Mouse (Mus musculus) MEL-GATA-1-ER (cell line): ENCODE measurements around the gene Atxn2l.
"Not testable (repeated sequence)": the region's sequence is repeated elsewhere in the genome, so short reads cannot be mapped to it uniquely, and the experiment has no call there.

ENCODE experiments used
- DNase-seq: peaks from one replicate; pipeline ENCODE4 v3.0.0-alpha.2; 2012; ENCODE audit warnings: low read depth; ENCODE audit errors: extremely low read depth

The Atxn2l gene

GRCm38 (mm10) chr7:126491005-126491404 lies 12.2 kb downstream of the Atxn2l start:
- DNase-seq = no peak

- DNase-seq = not testable (repeated sequence)
These were observed 15.4 kb downstream of the Atxn2l start for GRCm38 (mm10) chr7:126487617-126488385.

DNA sequence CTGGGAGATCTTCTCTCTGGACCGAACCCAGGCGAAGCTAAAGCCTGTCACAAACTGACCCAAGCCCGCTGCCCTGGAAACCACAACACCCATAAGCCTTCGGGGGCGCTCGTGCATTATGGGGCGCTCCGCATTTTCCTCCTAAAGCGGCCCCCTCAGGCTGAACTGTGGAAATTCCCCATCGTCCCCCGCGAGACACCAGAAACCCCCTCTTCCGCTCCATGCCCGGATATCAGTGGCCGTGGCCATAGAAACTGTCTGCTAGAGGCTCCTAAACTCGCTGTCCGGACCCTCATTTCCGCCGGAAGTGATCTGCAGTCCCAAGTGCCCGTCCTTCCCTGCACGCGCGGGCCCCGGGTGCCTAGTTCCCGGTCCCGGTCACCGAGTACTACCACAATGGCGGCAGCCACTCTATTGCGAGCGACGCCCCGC lies 16.2 kb downstream of the Atxn2l start, which contains the start of gene Tufm:
TSS of gene Tufm (plus strand) at position 310 of the 432 bp plus-strand sequence.
- DNase-seq = peak; percentile 98

DNA sequence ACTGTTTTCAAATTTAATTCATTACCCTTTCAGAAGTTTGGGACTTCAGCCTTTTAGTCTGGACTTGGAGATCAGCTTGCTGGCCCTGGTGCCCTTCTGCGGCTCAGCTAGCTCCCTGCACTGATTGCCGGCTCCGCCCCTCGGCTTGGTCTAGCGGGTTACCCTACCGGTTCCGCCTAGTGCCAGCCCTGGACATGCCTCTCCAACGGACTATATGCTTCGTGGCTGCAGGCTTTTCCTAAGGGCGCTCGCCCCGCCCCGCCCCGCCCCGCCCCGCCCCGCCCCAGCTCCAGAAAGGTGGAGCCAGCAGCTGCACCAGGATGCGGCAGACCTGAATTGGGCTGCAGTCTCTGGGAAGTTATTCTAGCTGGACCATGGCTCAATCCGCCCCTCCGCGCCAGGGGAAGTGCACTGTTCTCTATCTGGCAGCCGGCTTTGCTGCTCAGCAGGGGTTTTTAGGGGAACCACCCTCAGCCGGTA lies 20.8 kb downstream of the Atxn2l start:
- DNase-seq = peak; percentile 59

DNA sequence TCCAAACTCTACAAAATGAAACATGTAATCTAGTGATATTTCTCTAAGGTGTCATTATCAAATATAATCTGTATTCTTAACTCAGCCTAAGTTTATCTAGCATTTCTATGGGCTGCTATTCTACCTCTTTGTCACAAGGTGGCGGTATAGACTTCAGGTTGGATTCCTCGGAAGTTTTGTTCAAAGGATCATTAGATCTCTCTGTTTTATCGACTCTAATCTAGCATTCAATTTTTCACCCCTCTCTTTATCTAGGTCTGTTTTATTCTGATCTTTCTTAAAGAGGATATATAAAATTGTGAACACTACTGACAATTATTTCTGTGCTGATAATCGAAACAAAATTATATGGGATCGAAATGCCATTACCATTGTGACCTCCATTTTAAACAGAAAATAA lies 21.5 kb downstream of the Atxn2l start:
- no peak for DNase-seq

- DNase-seq = peak; percentile 88
These were observed 28.1 kb downstream of the Atxn2l start, which contains the start of gene Sh2b1 for GRCm38 (mm10) chr7:126474993-126475581. Gene Sh2b1, minus strand, starts transcription at chr7:126475424.

DNA sequence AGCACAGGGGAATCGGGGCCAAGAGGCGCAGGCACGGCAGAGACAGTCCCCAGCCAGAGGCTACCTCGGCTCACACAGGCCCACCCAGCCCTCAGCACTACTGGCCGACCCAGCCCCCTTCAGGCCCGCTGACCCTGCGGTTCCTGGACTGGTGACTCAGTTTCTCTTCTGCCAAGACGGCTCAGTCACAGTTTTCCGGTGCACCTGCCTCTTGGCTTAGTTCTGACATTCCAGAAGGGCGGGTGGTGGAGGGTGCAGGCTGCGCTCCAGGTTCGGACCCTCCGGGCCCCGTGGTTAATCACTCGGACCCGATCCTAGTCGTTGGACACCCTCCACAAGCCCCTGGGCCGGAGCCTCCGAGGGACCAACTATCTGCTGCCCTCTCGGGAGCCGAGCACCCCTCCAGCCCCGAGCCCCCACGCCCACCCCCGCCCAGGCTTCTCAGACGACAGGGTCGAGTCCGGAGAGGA lies 28.7 kb downstream of the Atxn2l start:
- no peak for DNase-seq

DNA sequence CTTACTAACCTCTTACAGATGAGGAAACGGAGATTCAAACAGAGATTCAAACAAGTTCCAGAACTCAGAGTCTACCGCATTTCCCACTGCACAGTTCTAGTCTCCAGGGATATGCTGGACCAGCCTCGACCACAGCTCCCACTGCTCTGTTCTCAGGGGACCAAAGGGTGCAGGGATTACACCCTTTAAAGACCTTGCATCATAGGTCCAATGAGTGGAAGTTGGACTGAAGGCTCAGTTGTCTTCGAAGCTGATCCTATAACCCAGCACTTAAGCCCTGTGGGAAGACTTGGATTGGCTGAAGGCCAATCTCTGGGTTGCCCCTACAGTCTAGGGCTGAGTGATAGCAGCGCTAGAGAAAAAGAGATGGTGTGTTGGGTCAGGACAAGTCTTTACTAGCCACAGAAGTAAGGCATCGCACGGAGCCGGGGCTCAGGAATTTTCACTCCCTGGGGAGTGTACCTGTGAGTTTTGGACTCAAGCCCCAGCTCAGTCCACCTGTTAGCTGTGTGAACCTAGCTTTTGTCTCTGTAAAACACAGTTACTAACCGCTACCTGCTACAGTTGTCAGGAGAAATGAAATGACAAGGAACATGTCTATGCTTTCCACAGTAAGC lies 29.7 kb downstream of the Atxn2l start:
- no peak for DNase-seq

DNA sequence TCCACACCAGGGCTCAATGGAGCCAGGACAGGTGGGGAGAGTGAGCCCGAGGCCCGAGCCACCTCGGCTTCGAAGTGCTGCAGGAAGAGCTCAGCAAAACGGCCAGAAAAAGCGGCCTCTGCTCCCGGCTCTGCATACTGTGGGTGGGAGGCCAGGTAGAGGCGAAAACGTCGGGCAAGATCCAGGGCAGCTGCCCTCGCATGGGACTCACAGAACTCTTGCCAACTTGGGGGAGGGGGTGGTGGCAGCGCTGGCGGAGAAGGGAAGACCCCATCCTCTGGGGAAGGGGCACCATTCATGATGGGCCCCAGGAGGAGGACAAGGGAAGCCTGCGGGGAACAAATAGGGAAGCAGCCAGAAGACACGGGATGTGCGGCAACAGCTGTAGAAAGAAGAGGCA lies 30.5 kb downstream of the Atxn2l start:
- DNase-seq = no peak

GRCm38 (mm10) chr7:126472306-126472705 lies 30.9 kb downstream of the Atxn2l start:
- DNase-seq = no peak

DNA sequence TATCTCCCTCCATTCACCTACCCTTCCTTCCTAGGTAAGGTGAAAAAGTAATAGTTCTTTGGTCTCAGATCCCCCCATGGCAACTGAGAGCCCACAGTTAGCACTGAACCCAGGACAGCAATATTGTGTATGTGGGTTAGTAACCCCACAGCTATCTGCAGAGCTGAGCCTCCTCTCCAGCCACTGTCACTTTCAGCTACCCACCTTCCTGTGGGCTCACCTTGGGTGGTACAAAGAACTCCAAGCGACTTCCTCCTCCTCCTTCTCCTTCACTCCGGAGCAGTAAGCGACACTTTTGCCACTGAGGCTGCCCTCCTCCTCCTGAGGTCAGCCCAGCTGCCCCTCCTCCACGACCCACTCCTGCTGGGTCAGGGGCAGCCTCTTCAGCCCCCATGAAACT lies 31.4 kb downstream of the Atxn2l start:
- DNase-seq = no peak

DNA sequence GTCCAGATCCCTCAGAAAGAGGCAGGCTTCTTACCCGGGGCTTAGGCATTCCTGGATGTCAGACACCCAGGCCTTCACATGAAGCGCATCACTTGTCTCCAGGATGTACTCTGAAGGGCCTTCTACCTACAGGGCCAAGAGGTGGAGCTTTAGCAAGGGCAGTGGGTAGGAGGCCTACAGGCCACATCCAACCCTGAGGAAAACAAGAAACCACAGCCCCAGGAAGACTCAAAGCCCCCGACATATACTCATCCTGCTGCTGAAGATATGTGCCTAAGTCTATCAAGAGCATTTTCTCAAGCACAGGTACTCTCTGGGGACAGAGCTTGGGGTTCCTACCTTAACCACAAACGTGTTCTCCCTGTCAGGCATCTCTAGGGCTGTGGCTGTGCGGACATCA lies 31.9 kb downstream of the Atxn2l start:
- no peak for DNase-seq

DNA sequence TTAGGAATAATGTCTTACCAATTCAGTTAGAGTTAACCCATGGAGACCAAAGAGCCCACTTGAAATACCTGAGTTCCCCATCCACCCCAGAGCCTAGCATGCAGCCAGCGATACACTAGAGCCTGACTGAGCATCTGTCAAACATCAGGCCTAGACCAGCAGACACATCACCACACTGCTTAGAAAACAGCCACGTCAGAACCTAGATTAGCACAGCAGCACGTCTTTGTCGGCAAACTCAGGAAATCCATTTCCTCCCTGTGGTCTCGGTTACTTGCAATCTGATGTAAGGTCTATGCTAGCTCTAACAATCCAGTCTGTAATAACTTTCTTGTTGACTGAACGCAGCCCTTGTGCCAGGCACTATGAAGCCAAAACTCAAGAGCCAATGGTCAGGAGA lies 33.2 kb downstream of the Atxn2l start:
- DNase-seq = peak; percentile 88

DNA sequence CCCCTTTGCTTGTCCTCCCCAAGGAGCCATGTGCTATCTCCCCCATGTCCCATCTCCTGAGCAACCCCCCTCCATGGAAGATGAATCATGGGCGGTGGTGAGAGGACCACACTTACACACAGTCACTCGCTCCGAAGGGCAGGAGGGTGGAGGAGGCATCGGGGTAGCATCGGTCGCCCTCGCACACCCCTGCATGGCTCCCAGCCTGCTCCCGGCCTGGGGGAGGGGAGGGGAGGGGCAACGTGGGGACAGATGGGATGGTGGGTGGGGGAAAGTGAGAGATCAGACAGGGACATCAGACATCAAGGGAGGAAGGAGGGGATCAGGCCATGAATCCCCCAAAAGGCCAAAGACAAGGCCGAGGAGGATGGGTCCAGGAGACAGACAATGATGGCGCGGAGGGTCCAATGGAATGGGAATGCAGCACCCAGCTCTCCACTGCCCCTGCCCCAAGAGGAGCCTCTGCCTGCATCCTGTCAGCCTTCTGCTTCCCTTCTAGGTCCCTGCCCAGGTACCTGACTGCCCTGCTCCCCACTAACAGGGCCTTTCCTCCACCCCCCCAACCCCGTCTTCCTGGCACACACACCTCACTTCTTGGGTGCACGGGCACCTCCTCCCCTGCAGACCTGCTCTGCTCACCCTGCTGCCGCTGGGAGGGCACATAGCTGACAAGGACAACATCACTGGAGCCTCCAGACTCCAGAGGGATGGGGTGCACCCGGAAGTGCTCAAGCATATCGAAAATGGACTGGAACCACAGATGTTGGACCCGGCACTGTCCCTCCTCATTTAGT lies 35.2 kb downstream of the Atxn2l start:
- DNase-seq = no peak

GRCm38 (mm10) chr7:126467271-126467670 lies 36.0 kb downstream of the Atxn2l start:
- DNase-seq = no peak

DNA sequence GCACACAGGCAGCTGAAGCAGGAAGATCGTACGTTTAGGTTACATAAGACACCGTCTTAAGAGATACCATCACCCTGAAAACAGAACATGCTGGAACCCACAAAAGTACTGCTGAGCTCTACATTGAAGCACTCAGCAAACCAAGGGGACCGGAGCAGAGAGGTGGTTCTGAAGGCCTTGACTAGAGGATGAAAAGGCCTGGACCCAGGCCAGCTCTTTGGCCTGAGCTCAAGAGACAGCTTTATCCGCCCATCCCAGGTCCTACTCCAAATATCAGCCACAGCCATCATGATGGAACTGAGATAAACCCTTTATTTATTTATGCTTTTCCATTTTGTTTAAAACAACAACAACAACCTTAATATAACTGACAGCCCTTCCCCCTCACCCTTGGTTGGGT lies 36.5 kb downstream of the Atxn2l start:
- no peak for DNase-seq

DNA sequence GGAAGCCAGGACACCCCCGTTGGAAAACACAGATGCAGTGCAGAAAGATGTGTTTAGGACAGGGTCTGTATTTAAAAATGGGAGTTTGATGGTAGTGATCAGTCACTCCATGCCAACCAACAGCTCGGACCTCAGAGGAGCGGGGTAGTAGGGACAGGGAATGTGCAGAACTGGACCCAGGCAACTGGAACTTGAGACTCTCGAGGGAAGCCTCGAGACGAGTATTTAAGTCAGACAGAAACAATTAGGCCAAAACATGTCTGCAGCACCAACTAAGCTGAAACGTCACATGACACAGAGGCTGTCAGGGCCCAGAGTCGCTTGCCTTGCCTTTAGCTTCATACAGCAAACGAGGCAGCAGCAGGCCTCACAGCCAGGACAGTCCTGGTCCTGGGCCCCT lies 37.1 kb downstream of the Atxn2l start:
- DNase-seq = no peak

- no peak for DNase-seq
These were observed 37.8 kb downstream of the Atxn2l start for GRCm38 (mm10) chr7:126465246-126466030.

- no peak for DNase-seq
These were observed 38.4 kb downstream of the Atxn2l start for GRCm38 (mm10) chr7:126464836-126465235.

DNA sequence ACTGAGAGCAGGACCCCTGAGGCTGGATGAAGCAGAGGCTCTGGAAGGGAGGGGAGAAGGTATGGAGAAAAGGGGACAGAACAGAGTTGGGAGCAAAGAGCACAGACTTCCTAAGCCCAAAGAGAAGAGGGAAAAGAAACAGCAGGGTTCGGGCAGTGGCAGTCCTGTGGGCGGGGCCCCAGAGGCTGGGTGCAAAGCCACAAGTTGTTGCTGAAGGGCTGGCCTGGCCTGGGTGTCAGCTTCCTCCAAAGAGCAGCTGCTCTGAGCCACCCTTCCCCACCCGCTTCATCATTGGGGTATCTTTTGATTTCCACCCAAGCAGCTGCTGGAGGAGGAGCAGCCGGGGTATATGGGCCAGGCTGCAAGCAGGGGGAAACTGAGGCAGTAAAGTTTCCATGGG lies 39.1 kb downstream of the Atxn2l start:
- DNase-seq = no peak

GRCm38 (mm10) chr7:126463547-126463946 lies 39.7 kb downstream of the Atxn2l start:
- DNase-seq = no peak
